In genomic region chrX:12086674-12087510, GRCm38 (mm10) we compare ENCODE assay signal across 8 mouse cellular contexts.
DNase-seq lines count a peak whose midpoint lies in the region; ATAC-seq lines count a peak whose summit lies in the region.

No protein-coding gene starts in this region.

- peak overlapping the region; percentile 79 for H3K4me2 ChIP-seq in forebrain, embryonic 13.5 days
- H3K4me2 ChIP-seq in hindbrain, embryonic 16.5 days (ENCODE audit: low read length) = peak overlapping the region; percentile 88
- H3K4me2 ChIP-seq in liver, embryonic 13.5 days = peak overlapping the region; percentile 85
- H3K4me2 ChIP-seq in neural tube, embryonic 13.5 days = peak overlapping the region; percentile 80

- no peaks in the 10 kb centered on the region for H3K36me3 ChIP-seq in forebrain, embryonic 13.5 days (ENCODE audit: poor library complexity, severe bottlenecking)
- no peaks in the 10 kb centered on the region for H3K36me3 ChIP-seq in hindbrain, embryonic 16.5 days (ENCODE audit: control insufficient read depth, insufficient read depth, low read length)
- H3K36me3 ChIP-seq in liver, embryonic 13.5 days = no peaks in the 10 kb centered on the region
- H3K36me3 ChIP-seq in neural tube, embryonic 13.5 days = no peaks in the 10 kb centered on the region

- peak overlapping the region; percentile 71 for H3K9ac ChIP-seq in forebrain, embryonic 13.5 days
- peak overlapping the region; percentile 72 for H3K9ac ChIP-seq in hindbrain, embryonic 16.5 days (ENCODE audit: low read depth, low read length)
- peak overlapping the region; percentile 72 for H3K9ac ChIP-seq in liver, embryonic 13.5 days
- peak overlapping the region; percentile 77 for H3K9ac ChIP-seq in neural tube, embryonic 13.5 days

- peak; percentile 30 for DNase-seq in right cerebral cortex, postnatal 14 days
- DNase-seq in right cerebral cortex, postnatal 10 days (ENCODE audit: low spot score in 2 of 2) = no peak
- DNase-seq in adrenal gland, adult 8-10 months = peak; percentile 47
- peak; percentile 24 for DNase-seq in liver, embryonic 13.5 days

- H3K27ac ChIP-seq in forebrain, embryonic 13.5 days = peak overlapping the region; percentile 96
- peak overlapping the region; percentile 91 for H3K27ac ChIP-seq in hindbrain, embryonic 16.5 days (ENCODE audit: low read depth, low read length)
- H3K27ac ChIP-seq in liver, embryonic 13.5 days = peak overlapping the region; percentile 74
- peak overlapping the region; percentile 97 for H3K27ac ChIP-seq in neural tube, embryonic 13.5 days (replicated peaks)

- no peak for ATAC-seq in forebrain, embryonic 13.5 days
- ATAC-seq in hindbrain, embryonic 16.5 days = no peak
- 0 out of 2 replicates have a peak, but pooled peaks have one; percentile 3 for ATAC-seq in liver, embryonic 13.5 days (ENCODE audit: low read depth)
- ATAC-seq in neural tube, embryonic 13.5 days (ENCODE audit: low read depth) = no peak
- ATAC-seq in erythroid progenitor cell, adult 5-6 weeks (replicated peaks; ENCODE audit: low FRiP score, poor library complexity, severe bottlenecking) = no peak

- peaks cover 89% of the 10 kb centered on the region for H3K27me3 ChIP-seq in forebrain, embryonic 13.5 days
- peaks cover 43% of the 10 kb centered on the region for H3K27me3 ChIP-seq in hindbrain, embryonic 16.5 days (replicated peaks; ENCODE audit: control insufficient read depth, insufficient read depth, low read length)
- H3K27me3 ChIP-seq in liver, embryonic 13.5 days = peaks cover 100% of the 10 kb centered on the region
- peaks cover 97% of the 10 kb centered on the region for H3K27me3 ChIP-seq in neural tube, embryonic 13.5 days

- 3% methylated on average over 60 of the region's 70 CpGs for WGBS in forebrain, embryonic 13.5 days
- WGBS in hindbrain, embryonic 16.5 days = 4% methylated on average over 34 of the region's 70 CpGs
- 3% methylated on average over 70 of the region's 70 CpGs for WGBS in liver, embryonic 13.5 days (ENCODE audit: insufficient replicate concordance)
- WGBS in neural tube, embryonic 13.5 days = 6% methylated on average over 35 of the region's 70 CpGs

- peak overlapping the region; percentile 47 for H3K4me3 ChIP-seq in forebrain, embryonic 13.5 days
- peak overlapping the region; percentile 51 for H3K4me3 ChIP-seq in hindbrain, embryonic 16.5 days (ENCODE audit: low read length)
- peak overlapping the region; percentile 63 for H3K4me3 ChIP-seq in liver, embryonic 13.5 days (replicated peaks)
- H3K4me3 ChIP-seq in neural tube, embryonic 13.5 days = peak overlapping the region; percentile 47

- H3K9me3 ChIP-seq in forebrain, embryonic 13.5 days (replicated peaks) = no peaks in the 10 kb centered on the region
- no peaks in the 10 kb centered on the region for H3K9me3 ChIP-seq in hindbrain, embryonic 16.5 days (ENCODE audit: control insufficient read depth, low read length)
- H3K9me3 ChIP-seq in liver, embryonic 13.5 days (replicated peaks) = no peaks in the 10 kb centered on the region
- H3K9me3 ChIP-seq in neural tube, embryonic 13.5 days = no peaks in the 10 kb centered on the region

- peaks cover 64% of the 10 kb centered on the region for H3K4me1 ChIP-seq in forebrain, embryonic 13.5 days
- H3K4me1 ChIP-seq in hindbrain, embryonic 16.5 days (ENCODE audit: control insufficient read depth, insufficient read depth, low read depth, low read length) = peaks cover 27% of the 10 kb centered on the region
- H3K4me1 ChIP-seq in liver, embryonic 13.5 days (replicated peaks) = peaks cover 67% of the 10 kb centered on the region
- peaks cover 72% of the 10 kb centered on the region for H3K4me1 ChIP-seq in neural tube, embryonic 13.5 days (replicated peaks)

Comparison
In these comparisons a context has a peak if more than half of its experiments do, and no peak if none do; other contexts are left out.
1. DNase-seq: peak in right cerebral cortex, postnatal 14 days (single experiment), adrenal gland, adult 8-10 months (single experiment) and liver, embryonic 13.5 days (single experiment); none in right cerebral cortex, postnatal 10 days (0 of 2).
2. Peak in every context shown above with its lines, with median percentiles within 50 percentile points of each other: H3K27ac ChIP-seq, H3K4me2 ChIP-seq, H3K4me3 ChIP-seq and H3K9ac ChIP-seq.